Mouse (Mus musculus) liver, embryonic 11.5 days (tissue): ENCODE data around the gene Hmbs. TPM values are rescaled to one million over a fixed set of nuclear protein-coding genes. Genes with fewer than 3 reads are reported as not detected.

Experiments
- microRNA-seq: library from miRNA; unstranded; fragments of <30 nt; microRNA quantifications from one replicate; pipeline ENCODE4, GENCODE M21; 2017; ENCODE audit warnings: borderline number of aligned reads
- polyA plus RNA-seq: library from polyadenylated mRNA; unstranded; fragments of >200 nt; fragmentation: Nextera tagmentation; extraction: Ambion mirVana; gene quantifications from 2 replicates; pipeline ENCODE4 v1.2.1, GENCODE M21; 2014

Gene Hmbs
- polyA plus RNA-seq, 1 experiment from 2014 or later = 879 TPM

Small RNA genes lying within 50 kb of the gene (microRNA-seq; reads per million reads assigned to microRNA genes)
- 25.3 reads per million, percentile 35 among the genes with 10 or more reads in this experiment for gene Gm44335

Other genes starting within 250 kb of the Hmbs start
- gene Mfrp, start 242.5 kb downstream of the Hmbs start, polyA plus RNA-seq = 0.14 TPM in 1 of 2 replicates, not detected in the other
- 0.13 and 0.26 TPM in 2 replicates for gene C1qtnf5, start 237.0 kb downstream of the Hmbs start, polyA plus RNA-seq
- gene Gm49380, start 230.7 kb downstream of the Hmbs start, polyA plus RNA-seq = not detected in 2 replicates
- gene Rnf26, start 230.7 kb downstream of the Hmbs start, polyA plus RNA-seq = 61.1 and 62.3 TPM in 2 replicates
- gene Mcam, start 209.8 kb downstream of the Hmbs start, polyA plus RNA-seq = 12.0 and 13.0 TPM in 2 replicates
- 12.0 and 12.7 TPM in 2 replicates for gene Cbl, start 110.2 kb downstream of the Hmbs start, polyA plus RNA-seq
- not detected in 2 replicates for gene Ccdc153, start 103.6 kb downstream of the Hmbs start, polyA plus RNA-seq
- 0.10 TPM in 1 of 2 replicates, not detected in the other for gene Pdzd3, start 92.8 kb downstream of the Hmbs start, polyA plus RNA-seq
- 4.3 and 4.9 TPM in 2 replicates for gene Nlrx1, start 75.6 kb downstream of the Hmbs start, polyA plus RNA-seq
- gene Abcg4, start 55.6 kb downstream of the Hmbs start, polyA plus RNA-seq = 11.6 and 13.8 TPM in 2 replicates
- gene Hinfp, start 38.6 kb downstream of the Hmbs start, polyA plus RNA-seq = 19.3 and 20.2 TPM in 2 replicates
- 8.9 and 9.3 TPM in 2 replicates for gene C2cd2l, start 23.9 kb downstream of the Hmbs start, polyA plus RNA-seq
- gene Dpagt1, start 18.2 kb downstream of the Hmbs start, polyA plus RNA-seq = 39.5 and 41.9 TPM in 2 replicates
- gene H2afx, start 9.5 kb downstream of the Hmbs start, polyA plus RNA-seq = 250 TPM in 2 replicates
- 25.2 and 26.1 TPM in 2 replicates for gene Vps11, start 17.4 kb upstream of the Hmbs start, polyA plus RNA-seq
- 37.1 and 37.7 TPM in 2 replicates for gene Hyou1, start 35.3 kb upstream of the Hmbs start, polyA plus RNA-seq
- gene Slc37a4, start 52.6 kb upstream of the Hmbs start, polyA plus RNA-seq = 33.2 TPM in 2 replicates
- gene Rps25, start 62.9 kb upstream of the Hmbs start, polyA plus RNA-seq = 2,656 and 2,838 TPM in 2 replicates
- gene Trappc4, start 63.4 kb upstream of the Hmbs start, polyA plus RNA-seq = 99.5 and 107 TPM in 2 replicates
- gene Ccdc84, start 74.3 kb upstream of the Hmbs start, polyA plus RNA-seq = 25.0 and 26.1 TPM in 2 replicates
- gene Foxr1, start 96.9 kb upstream of the Hmbs start, polyA plus RNA-seq = not detected in 2 replicates
- gene Upk2, start 110.7 kb upstream of the Hmbs start, polyA plus RNA-seq = not detected in 2 replicates
- 4.1 and 5.0 TPM in 2 replicates for gene Bcl9l, start 138.6 kb upstream of the Hmbs start, polyA plus RNA-seq
- 0.47 TPM in 1 of 2 replicates, not detected in the other for gene Cxcr5, start 217.6 kb upstream of the Hmbs start, polyA plus RNA-seq